Mouse (Mus musculus) erythroblast, embryonic 14.5 days (primary cell): ENCODE results near the gene Sntb2. TPM values are rescaled to one million over a fixed set of nuclear protein-coding genes. Genes with fewer than 3 reads are reported as not detected.

ENCODE experiments used
- H3K27me3 ChIP-seq: 2 replicates; pipeline ENCODE4 v1.6.1; 2012; ENCODE audit warnings: inconsistent platforms; ENCODE audit not compliant: control insufficient read depth
- H3K36me3 ChIP-seq: 2 replicates; pipeline ENCODE4 v1.6.1; 2012; ENCODE audit warnings: mild to moderate bottlenecking, inconsistent platforms; ENCODE audit not compliant: control insufficient read depth
- H3K4me1 ChIP-seq: 2 replicates; pipeline ENCODE4 v1.6.1; 2012; ENCODE audit warnings: inconsistent platforms; ENCODE audit not compliant: control insufficient read depth
- H3K4me3 ChIP-seq: replicated peaks from 2 replicates; pipeline ENCODE3; 2012; ENCODE audit warnings: moderate library complexity, mild to moderate bottlenecking, inconsistent platforms
- H3K9me3 ChIP-seq: 2 replicates; pipeline ENCODE4 v1.6.1; 2012; ENCODE audit warnings: low read length, inconsistent platforms, mixed read lengths; ENCODE audit not compliant: control insufficient read depth
- GATA1 ChIP-seq: IDR thresholded peaks from 2 replicates; pipeline ENCODE4 v1.6.1; 2012; ENCODE audit warnings: low read length, inconsistent platforms, mixed read lengths
- TAL1 ChIP-seq: IDR thresholded peaks from 3 replicates; pipeline ENCODE4 v1.6.1; 2012; ENCODE audit warnings: low read length, inconsistent platforms, mixed read lengths
- polyA plus RNA-seq: library from polyadenylated mRNA; stranded (reverse); fragments of >175 nt; gene quantifications from 2 replicates; pipeline ENCODE4 v1.2.3, GENCODE M21; 2012

Sntb2 gene
- polyA plus RNA-seq, 1 experiment, result 0.08 TPM

DNA sequence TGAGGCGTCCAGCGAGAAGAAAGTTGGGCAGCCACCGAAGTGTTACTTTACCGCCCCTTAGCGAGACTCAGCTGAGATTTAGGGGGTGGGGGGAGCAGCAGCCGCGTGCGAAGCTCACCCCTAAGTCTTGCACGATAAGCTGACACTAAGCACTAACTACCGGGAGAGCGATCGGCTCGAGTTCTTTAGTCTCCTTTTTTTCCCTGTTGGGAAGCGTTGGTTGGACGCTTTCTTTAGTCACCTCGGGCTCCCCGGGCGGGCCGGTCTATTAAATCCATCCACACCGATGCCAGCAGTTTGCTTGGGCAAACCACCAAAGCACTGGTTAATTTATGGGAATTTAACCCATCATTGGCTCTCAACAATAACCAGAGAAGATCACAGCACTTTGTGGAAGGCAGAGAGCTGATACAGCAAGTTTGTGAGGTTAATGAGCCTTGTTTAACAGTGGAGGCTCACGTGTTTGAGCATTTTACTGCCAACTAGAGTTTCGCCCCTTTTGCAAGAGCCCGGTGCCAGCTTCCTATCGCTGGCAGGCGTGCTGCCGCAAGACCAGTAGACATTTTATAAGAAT lies 1.0 kb downstream of the Sntb2 start:
- Histone ChIP-seq H3K36me3 (no peaks in the 10 kb centered on the region), H3K4me3 (peak overlapping the region; percentile 65), H3K4me1 (peaks cover 18% of the 10 kb centered on the region), H3K27me3 (peaks cover 66% of the 10 kb centered on the region), H3K9me3 (no peaks in the 10 kb centered on the region; the same call in 1 of the 2 replicates)
- no peak for TF ChIP-seq TAL1
- no peak for TF ChIP-seq GATA1

DNA sequence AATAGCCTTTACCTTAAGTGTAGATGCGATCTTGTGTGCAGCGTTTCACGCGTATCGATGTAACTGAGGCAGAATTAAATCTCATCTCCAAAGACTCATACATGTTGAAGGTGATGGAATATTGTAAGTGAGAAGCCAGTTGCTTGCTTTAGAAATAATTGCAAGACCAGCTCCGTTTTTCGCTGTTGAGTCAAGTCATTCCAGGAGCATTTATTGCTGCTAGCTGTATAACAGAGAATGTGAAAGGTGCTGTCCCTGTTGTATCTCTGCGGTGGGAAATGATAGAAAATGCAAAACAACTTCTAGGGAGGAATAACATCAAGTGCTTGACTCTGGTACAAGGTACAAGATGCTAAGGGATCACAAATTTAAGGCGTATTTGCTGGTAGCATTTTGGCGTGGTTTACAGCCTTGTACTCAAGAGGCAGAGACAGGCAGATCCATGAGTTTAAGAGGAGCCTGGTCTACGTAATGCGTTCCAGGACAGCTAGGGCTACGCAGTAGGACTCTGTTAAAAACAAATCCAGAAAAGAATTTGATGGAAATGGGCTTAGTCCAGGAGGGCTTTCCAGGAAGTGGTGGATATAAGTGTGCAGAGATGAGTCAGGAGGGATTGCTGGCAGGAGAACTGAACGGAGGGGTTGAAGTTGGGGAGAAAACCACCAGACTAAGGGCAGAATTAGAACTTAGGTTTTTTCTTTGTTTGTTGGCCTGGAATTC lies 1.7 kb downstream of the Sntb2 start:
- H3K36me3 ChIP-seq, result no peaks in the 10 kb centered on the region
- no peak for TF ChIP-seq TAL1
- TF ChIP-seq GATA1, result no peak
- H3K27me3 ChIP-seq, result peaks cover 61% of the 10 kb centered on the region
- no peaks in the 10 kb centered on the region; the same call in 1 of the 2 replicates for H3K9me3 ChIP-seq
- peaks cover 18% of the 10 kb centered on the region for H3K4me1 ChIP-seq
- no peak overlapping the region for H3K4me3 ChIP-seq

DNA sequence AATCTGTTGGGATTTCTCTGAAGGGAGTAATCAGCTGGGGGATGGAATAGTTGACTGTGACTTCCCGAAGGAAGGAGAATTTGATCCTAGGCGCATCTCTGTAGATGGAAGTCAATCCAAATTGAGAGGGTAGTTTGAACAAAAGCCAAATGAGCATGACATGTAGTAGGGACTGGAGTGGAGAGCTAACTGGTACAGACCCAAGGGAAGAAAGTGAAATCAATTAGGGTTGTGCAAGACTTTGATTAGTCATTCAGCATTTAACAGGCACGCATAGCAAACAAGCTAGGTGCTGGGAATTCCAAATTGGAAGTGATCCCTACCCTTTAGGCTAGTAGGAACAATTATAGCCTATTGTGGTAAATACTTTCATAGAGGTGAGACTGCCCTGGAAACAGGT lies 6.3 kb downstream of the Sntb2 start:
- TF ChIP-seq TAL1 (no peak), GATA1 (no peak)
- Histone ChIP-seq H3K4me3 (no peak overlapping the region), H3K9me3 (no peaks in the 10 kb centered on the region), H3K4me1 (no peaks in the 10 kb centered on the region), H3K36me3 (no peaks in the 10 kb centered on the region), H3K27me3 (peaks cover 19% of the 10 kb centered on the region)

DNA sequence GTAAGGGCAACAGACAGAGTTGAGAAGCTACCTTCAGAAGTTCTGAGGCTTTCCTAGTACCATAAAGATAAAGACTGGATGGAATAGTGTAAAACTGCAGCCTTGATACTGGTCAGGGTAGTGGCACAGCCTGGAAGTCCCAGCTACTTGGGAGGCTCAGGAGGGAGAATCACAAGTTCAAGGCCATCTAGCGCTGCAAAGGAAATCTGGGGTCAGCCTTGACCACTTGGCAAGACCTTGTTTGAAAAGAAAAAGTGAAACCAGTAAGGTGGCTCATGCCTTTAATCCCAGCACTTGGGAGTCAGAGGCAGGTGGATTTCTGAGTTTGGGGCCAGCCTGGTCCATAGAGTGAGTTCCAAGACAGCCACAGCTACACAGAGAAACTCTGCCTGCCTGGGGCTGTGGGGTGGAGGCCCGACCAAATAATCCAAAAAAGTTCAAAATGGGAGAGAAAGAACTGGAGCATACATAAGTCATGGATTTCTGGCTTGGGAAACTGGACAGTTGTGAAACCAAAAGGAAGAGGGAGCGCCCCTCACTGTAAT lies 8.4 kb downstream of the Sntb2 start:
- H3K4me3 ChIP-seq, result no peak overlapping the region
- no peaks in the 10 kb centered on the region for H3K36me3 ChIP-seq
- peaks cover 2% of the 10 kb centered on the region; the same call in 1 of the 2 replicates for H3K27me3 ChIP-seq
- H3K9me3 ChIP-seq, result no peaks in the 10 kb centered on the region
- no peaks in the 10 kb centered on the region for H3K4me1 ChIP-seq
- no peak for TF ChIP-seq GATA1
- no peak for TF ChIP-seq TAL1

DNA sequence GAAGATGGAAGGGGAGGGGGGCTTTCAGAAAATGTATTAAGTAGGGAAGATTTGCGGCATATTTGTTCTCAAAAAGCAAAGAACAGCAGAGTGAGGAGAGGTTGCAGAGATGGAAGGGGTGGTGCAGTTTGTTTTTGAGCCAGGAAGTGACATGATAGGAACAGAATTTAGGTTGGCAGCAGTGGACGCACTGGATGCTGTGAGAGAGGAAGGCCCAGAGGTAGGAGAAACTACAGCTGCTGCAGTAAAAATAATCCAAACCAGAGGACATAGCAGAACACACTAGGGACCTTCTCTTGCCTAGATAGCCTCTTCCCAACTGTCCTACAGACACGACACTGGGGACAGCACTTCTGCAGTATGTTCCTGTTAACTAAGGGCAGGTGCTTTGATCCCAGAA lies 9.2 kb downstream of the Sntb2 start:
- Histone ChIP-seq H3K9me3 (no peaks in the 10 kb centered on the region), H3K4me3 (no peak overlapping the region), H3K36me3 (no peaks in the 10 kb centered on the region), H3K27me3 (0 out of 2 replicates have a peak, but pooled peaks cover under 1% of the 10 kb centered on the region), H3K4me1 (no peaks in the 10 kb centered on the region)
- TF ChIP-seq GATA1, result no peak
- TF ChIP-seq TAL1, result no peak

DNA sequence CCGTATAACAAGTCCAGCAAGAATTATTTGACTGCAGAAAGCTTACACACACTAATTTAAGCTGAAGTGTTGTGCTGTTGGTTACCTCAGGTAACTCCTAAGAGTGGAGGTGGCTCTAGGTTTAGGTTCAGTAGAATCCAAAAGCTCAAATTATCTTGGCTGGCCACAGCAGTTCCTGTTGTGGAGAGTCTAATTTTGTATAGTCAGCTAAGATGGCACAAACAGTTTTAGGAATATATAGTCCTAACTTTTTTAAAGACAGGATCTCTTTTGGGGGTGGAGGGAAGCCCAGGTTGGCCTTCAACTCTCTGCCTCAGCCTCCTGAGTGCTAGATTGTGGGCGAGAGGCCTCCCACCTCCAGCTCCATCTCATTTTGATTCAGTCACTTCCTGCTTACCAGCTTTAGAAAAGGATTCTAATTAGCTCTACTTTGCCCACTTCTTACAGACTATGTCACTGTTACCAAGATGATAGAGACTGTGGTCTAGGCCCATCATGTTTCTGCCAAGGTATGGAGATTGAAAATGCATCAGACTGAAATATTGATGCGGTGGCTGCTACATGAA lies 13.2 kb downstream of the Sntb2 start:
- TF ChIP-seq GATA1, result no peak
- H3K36me3 ChIP-seq, result no peaks in the 10 kb centered on the region
- no peak overlapping the region for H3K4me3 ChIP-seq
- H3K4me1 ChIP-seq, result no peaks in the 10 kb centered on the region
- H3K27me3 ChIP-seq, result no peaks in the 10 kb centered on the region
- no peaks in the 10 kb centered on the region for H3K9me3 ChIP-seq

DNA sequence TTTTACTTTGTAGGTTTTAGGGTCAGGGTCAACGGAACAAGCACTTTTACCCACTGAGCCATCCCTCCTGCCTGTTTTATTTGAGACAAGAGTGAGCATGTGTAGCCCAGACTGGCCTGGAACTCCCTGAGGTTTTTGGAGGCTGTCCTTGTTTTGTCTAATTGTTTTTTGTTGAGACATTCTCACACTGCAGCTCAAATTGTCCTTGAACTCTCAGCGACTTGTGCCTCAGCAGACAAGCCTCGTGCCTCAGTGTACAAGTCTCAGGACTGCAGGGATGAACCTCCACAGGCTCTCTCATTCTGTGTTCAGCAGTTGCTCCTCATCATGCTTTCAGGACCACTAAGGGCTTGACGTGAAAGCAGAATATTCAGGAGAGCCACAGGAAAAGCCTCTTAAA lies 16.2 kb downstream of the Sntb2 start:
- no peak for TF ChIP-seq TAL1
- TF ChIP-seq GATA1, result no peak
- Histone ChIP-seq H3K9me3 (no peaks in the 10 kb centered on the region), H3K27me3 (no peaks in the 10 kb centered on the region), H3K4me3 (no peak overlapping the region), H3K4me1 (no peaks in the 10 kb centered on the region), H3K36me3 (no peaks in the 10 kb centered on the region)

DNA sequence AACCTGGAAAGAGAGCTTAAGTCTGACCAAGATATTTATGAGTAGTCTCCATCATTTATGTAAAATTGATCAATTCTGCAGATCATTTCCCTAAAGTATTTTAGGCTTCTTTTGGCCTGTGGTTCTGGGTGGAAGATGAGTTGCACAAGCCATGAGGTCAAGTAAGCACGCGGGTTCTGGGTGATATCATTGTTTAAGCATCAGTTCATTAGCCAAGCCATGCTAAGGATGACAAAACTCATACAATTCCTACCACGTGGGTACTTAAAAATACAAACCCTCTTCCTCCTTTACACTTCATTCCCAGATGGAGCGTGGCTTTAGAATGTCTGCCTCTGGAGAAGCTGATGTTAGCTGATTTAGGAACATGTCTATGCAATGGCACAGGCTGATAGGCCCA lies 18.0 kb downstream of the Sntb2 start:
- H3K27me3 ChIP-seq, result no peaks in the 10 kb centered on the region
- no peaks in the 10 kb centered on the region for H3K36me3 ChIP-seq
- no peaks in the 10 kb centered on the region for H3K4me1 ChIP-seq
- no peak overlapping the region for H3K4me3 ChIP-seq
- H3K9me3 ChIP-seq, result no peaks in the 10 kb centered on the region
- TF ChIP-seq GATA1 (no peak), TAL1 (no peak)

DNA sequence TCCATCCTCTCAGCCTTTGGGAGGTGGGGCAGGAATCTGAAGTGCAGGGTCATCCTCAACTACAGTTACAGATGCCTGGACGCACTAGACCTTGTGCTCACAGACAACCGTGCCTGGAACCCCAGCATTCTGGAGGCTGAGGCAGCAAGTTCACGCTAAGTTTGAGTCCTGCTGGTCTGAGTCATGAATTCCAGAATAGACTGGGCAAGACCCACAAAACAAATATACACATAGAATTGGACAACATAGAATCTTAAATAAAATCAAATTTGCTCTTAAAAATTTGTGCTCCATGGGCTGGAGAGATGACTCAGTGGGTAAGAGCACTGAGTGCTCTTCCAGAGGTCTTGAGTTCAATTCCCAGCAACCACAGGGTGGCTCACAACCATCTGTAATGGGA lies 21.5 kb downstream of the Sntb2 start:
- no peaks in the 10 kb centered on the region for H3K36me3 ChIP-seq
- H3K9me3 ChIP-seq, result no peaks in the 10 kb centered on the region
- no peaks in the 10 kb centered on the region for H3K27me3 ChIP-seq
- no peaks in the 10 kb centered on the region for H3K4me1 ChIP-seq
- no peak overlapping the region for H3K4me3 ChIP-seq
- TF ChIP-seq TAL1, result no peak
- no peak for TF ChIP-seq GATA1
